Mouse (Mus musculus) spleen, adult 10 weeks (tissue): ENCODE data around the gene Paox. TPM values are rescaled to one million over a fixed set of nuclear protein-coding genes. Genes with fewer than 3 reads are reported as not detected.

Experiments
- polyA plus RNA-seq: library from polyadenylated mRNA; stranded (reverse); fragments of 350-450 nt; fragmentation: Illumina TruSeq; extraction: RNeasy Lipid Tissue Mini Kit (QIAGEN cat#74804); gene quantifications from one replicate; pipeline ENCODE4 v1.2.3, GENCODE M21; 2015; ENCODE audit warnings: low replicate concordance; ENCODE audit not compliant: insufficient read depth

Gene Paox
- polyA plus RNA-seq: 9.2 TPM

GRCm38 (mm10) chr7:140115583-140116328, at the start of gene Paox:
Gene Paox (plus strand): TSS chr7:140115799.

GRCm38 (mm10) chr7:140082242-140082678, 33.3 kb upstream of the Paox start, which contains the start of gene Caly:
Gene Caly (minus strand): TSS chr7:140082548.

GRCm38 (mm10) chr7:140092924-140093528, 22.6 kb upstream of the Paox start, which contains the start of gene Prap1:
Gene Prap1 (plus strand): TSS chr7:140093395.

DNA sequence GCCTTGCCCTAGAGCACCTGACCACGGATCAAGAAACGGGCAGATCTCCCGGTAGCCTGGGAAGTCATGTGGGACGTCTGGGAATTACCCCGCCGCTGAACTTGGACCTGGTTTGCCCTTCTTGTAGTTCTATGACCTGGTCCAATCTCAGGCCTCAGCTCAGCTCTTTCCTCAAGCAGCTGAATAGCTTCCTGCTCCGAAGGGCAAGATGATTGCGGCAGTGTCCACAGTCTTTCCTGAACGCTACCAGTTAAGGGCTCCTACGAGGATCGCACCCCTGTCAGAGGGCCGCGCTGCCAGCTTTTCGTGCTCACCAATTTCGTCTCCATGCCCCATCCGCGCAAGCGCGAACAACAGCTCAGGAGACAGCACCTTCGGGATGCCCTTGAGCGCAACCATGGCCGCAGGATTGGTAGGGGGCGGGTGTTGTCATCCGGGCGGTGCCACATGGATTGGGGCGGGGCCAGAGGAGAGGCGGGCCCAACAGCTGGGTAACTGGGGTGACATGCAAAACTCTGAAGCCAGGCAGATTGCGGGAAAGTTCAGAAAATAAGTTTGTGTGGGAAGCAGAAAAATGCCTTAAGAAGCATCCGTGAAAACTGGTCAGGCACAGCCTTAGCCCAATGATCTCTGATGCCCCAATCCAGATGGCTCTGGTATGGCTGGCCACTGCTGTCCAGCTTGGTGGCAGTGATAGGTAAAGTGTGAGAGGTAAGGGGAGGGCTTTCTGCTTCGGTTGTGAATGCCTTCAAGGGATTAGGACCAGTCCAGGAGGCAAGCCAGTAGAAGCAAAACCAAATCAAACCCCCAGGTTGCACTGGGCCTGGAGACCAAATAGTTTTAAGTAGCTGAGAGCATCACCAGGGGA, 13.4 kb upstream of the Paox start, which contains the start of gene Fuom:
Gene Fuom (minus strand): TSS at position 449 of the 868 bp plus-strand sequence.

GRCm38 (mm10) chr7:140116329-140117054, 893 bp downstream of the Paox start, which contains the start of gene Echs1:
Gene Echs1 (minus strand): TSS chr7:140116476.

DNA sequence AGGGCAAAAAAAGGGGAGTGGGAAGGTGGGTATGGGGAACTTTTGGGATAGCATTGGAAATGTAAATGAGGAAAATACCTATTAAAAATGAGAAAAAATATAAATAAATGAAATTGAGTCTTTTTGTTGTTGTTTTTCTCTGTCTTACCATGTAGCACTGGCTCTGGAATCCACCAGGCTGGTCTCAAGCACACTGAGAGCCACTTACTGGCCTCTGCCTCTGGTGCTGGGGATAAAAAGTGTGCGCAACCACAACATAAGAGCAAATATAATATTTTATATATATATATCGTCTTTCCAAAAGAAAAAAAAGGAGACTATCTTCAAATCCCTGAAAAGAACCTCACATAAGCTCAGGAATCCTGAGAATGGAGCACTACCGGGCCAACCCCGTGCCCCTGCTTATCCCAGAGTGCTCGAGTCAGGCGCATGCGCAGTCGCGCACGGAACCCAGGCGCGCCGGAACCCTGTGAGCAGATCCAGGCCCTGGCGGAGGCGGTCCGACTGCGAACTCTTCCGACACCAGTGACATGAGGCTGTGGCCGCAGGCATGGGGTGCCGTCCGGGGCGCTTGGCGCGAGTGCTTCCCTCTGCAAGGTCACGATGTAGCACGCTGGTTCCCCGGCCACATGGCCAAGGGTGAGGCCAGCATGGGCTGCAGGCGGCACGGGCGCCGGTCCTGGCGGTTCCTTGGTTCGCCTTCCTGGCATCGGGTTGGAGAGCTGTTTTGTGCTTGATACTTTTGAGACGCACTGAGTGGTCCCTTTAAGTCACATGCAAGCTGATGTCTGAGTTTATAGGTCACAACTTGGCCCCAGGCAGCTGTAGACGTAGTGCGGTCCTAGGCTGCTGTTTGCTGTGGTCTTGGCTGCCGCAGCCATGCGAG, 21.8 kb downstream of the Paox start, which contains the start of gene Mtg1:
Gene Mtg1 (plus strand): TSS at position 430 of the 886 bp plus-strand sequence.

GRCm38 (mm10) chr7:140154218-140154927, 38.8 kb downstream of the Paox start, which contains the start of gene Sprn:
Gene Sprn (minus strand): TSS chr7:140154877.

DNA sequence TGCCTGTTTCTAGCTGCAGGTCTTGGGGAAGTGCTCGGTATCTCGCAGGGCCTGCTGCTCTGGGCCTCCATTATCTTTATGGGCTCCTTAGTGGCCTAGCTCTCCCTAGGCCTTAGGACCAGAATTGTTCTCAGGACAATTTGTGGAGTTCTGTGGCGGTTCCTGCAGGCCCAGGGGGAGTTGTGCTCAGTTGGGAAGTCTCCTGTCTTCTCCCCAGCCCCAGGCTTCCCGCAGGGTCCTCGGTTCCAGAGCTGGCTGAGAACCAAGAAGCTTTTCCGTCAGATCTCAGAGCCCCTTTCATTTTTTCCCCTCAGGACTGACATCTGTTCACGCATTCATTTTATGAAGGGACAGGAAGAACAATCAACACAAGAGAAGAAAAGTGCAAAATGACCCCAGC, 49.1 kb downstream of the Paox start, which contains the start of gene Olfr522:
Gene Olfr522 (minus strand): TSS at position 101 of the 400 bp plus-strand sequence.

DNA sequence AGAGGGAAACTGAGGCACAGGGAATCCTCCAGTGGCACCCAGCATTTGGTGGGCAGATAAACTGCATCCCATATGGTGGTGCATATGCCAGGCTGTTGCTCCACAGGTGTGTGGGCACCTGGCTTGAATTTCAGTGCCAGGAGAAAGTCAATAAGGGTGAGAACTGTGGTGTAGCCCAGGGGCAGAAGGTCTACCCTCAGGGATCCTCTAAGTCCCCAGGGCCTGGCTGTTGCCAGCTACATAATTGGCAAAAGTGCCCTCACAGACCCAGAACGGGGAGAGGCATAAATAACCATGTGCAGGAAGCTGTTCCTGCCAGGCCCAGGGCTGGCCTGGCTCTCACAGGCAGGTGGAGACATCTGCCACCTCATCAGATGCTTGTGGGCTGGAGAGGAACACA, 57.3 kb downstream of the Paox start, which contains the start of gene Olfr523:
Gene Olfr523 (plus strand): TSS at position 282 of the 400 bp plus-strand sequence.

Other genes starting within 250 kb of the Paox start
- gene Kndc1, start 221.1 kb upstream of the Paox start, polyA plus RNA-seq: 0.12 TPM
- 0.19 TPM for gene Utf1, start 172.0 kb upstream of the Paox start, polyA plus RNA-seq
- not detected for gene 6430531B16Rik, start 137.0 kb upstream of the Paox start, polyA plus RNA-seq
- gene Adam8, start 123.2 kb upstream of the Paox start, polyA plus RNA-seq: 15.3 TPM
- 39.7 TPM for gene Zfp511, start 79.4 kb upstream of the Paox start, polyA plus RNA-seq
- 21.8 TPM for gene Tubgcp2, start 79.1 kb upstream of the Paox start, polyA plus RNA-seq
- gene Msx3, start 66.7 kb upstream of the Paox start, polyA plus RNA-seq: not detected
- not detected for gene Caly, start 33.3 kb upstream of the Paox start, polyA plus RNA-seq
- gene Prap1, start 22.4 kb upstream of the Paox start, polyA plus RNA-seq: not detected
- 3.8 TPM for gene Fuom, start 13.4 kb upstream of the Paox start, polyA plus RNA-seq
- 39.4 TPM for gene Echs1, start 677 bp downstream of the Paox start, polyA plus RNA-seq
- 17.2 TPM for gene Mtg1, start 21.8 kb downstream of the Paox start, polyA plus RNA-seq
- gene Sprn, start 39.1 kb downstream of the Paox start, polyA plus RNA-seq: 0.19 TPM
- gene Olfr522, start 49.0 kb downstream of the Paox start, polyA plus RNA-seq: not detected
- gene Olfr523, start 57.4 kb downstream of the Paox start, polyA plus RNA-seq: not detected
- gene Olfr524, start 90.2 kb downstream of the Paox start, polyA plus RNA-seq: not detected
- 0.58 TPM for gene Cd163l1, start 102.5 kb downstream of the Paox start, polyA plus RNA-seq
- gene 5830411N06Rik, start 131.5 kb downstream of the Paox start, polyA plus RNA-seq: 1.0 TPM
- gene Olfr525, start 205.1 kb downstream of the Paox start, polyA plus RNA-seq: not detected
- not detected for gene Olfr527, start 218.2 kb downstream of the Paox start, polyA plus RNA-seq
- 0.25 TPM for gene Olfr60, start 245.9 kb downstream of the Paox start, polyA plus RNA-seq